ENCODE assay signal across 10 mouse cellular contexts in genomic region chr14:59646826-59647697, GRCm38 (mm10). TPM values are rescaled to one million over a fixed set of nuclear protein-coding genes. Genes with fewer than 3 reads are reported as not detected.
DNase-seq lines count a peak whose midpoint lies in the region; ATAC-seq and TF ChIP-seq lines count a peak whose summit lies in the region.
"Had no signal": no experiment of that assay in that cellular context is flagged by ENCODE, and none has a peak within 500 bp of the region (broad histone marks: within the 10 kb centered on the region; RNA-seq: fewer than 3 reads in every experiment).

No protein-coding gene starts in this region.

- no peak overlapping the region for H3K9ac ChIP-seq in hindbrain, embryonic 11.5 days (ENCODE audit: low read depth, low read length)
- H3K9ac ChIP-seq in hindbrain, embryonic 16.5 days (ENCODE audit: low read depth, low read length) = no peak overlapping the region
- no peak overlapping the region for H3K9ac ChIP-seq in limb, embryonic 11.5 days (ENCODE audit: low read length)
- H3K9ac ChIP-seq in midbrain, postnatal 0 days (replicated peaks; ENCODE audit: low read length, poor library complexity, severe bottlenecking) = no peak overlapping the region

- no peaks in the 10 kb centered on the region; the same call in 1 of the 2 replicates for H3K4me1 ChIP-seq in hindbrain, embryonic 11.5 days (replicated peaks; ENCODE audit: control insufficient read depth, insufficient read depth, low read length)
- peaks cover 3% of the 10 kb centered on the region; the same call in 1 of the 2 replicates for H3K4me1 ChIP-seq in hindbrain, embryonic 16.5 days (ENCODE audit: control insufficient read depth, insufficient read depth, low read depth, low read length)
- peaks cover 14% of the 10 kb centered on the region for H3K4me1 ChIP-seq in limb, embryonic 11.5 days (ENCODE audit: control insufficient read depth, insufficient read depth, low read length)
- no peaks in the 10 kb centered on the region for H3K4me1 ChIP-seq in midbrain, postnatal 0 days (ENCODE audit: insufficient read depth, low read length)

- no peaks in the 10 kb centered on the region for H3K27me3 ChIP-seq in hindbrain, embryonic 11.5 days (ENCODE audit: control insufficient read depth, insufficient read depth, low read length)
- H3K27me3 ChIP-seq in hindbrain, embryonic 16.5 days (replicated peaks; ENCODE audit: control insufficient read depth, insufficient read depth, low read length) = no peaks in the 10 kb centered on the region
- H3K27me3 ChIP-seq in limb, embryonic 11.5 days (ENCODE audit: control insufficient read depth, insufficient read depth, low read length) = no peaks in the 10 kb centered on the region
- no peaks in the 10 kb centered on the region for H3K27me3 ChIP-seq in midbrain, postnatal 0 days (ENCODE audit: insufficient read depth, low read length)

- no peak for ATAC-seq in hindbrain, embryonic 11.5 days (ENCODE audit: low FRiP score)
- ATAC-seq in hindbrain, embryonic 16.5 days = no peak
- no peak for ATAC-seq in limb, embryonic 11.5 days (ENCODE audit: insufficient number of reproducible peaks, low FRiP score, low TSS enrichment, low read depth)
- no peak for ATAC-seq in midbrain, postnatal 0 days (ENCODE audit: low FRiP score)

- 74% methylated on average over 16 of the region's 16 CpGs for WGBS in hindbrain, embryonic 11.5 days
- 67% methylated on average over 16 of the region's 16 CpGs for WGBS in hindbrain, embryonic 16.5 days
- WGBS in limb, embryonic 11.5 days = 58% methylated on average over 16 of the region's 16 CpGs
- WGBS in midbrain, postnatal 0 days = 78% methylated on average over 16 of the region's 16 CpGs

- H3K9me3 ChIP-seq in hindbrain, embryonic 11.5 days (ENCODE audit: control insufficient read depth, low read length) = no peaks in the 10 kb centered on the region
- no peaks in the 10 kb centered on the region for H3K9me3 ChIP-seq in hindbrain, embryonic 16.5 days (ENCODE audit: control insufficient read depth, low read length)
- H3K9me3 ChIP-seq in limb, embryonic 11.5 days (ENCODE audit: control insufficient read depth, low read length) = no peaks in the 10 kb centered on the region
- H3K9me3 ChIP-seq in midbrain, postnatal 0 days (ENCODE audit: low read length) = no peaks in the 10 kb centered on the region

- H3K4me3 ChIP-seq in hindbrain, embryonic 11.5 days (ENCODE audit: low read depth, low read length) = no peak overlapping the region
- H3K4me3 ChIP-seq in hindbrain, embryonic 16.5 days (ENCODE audit: low read length) = no peak overlapping the region
- no peak overlapping the region for H3K4me3 ChIP-seq in limb, embryonic 11.5 days (ENCODE audit: low read depth, low read length)
- H3K4me3 ChIP-seq in midbrain, postnatal 0 days (ENCODE audit: low read depth, low read length) = no peak overlapping the region

- H3K36me3 ChIP-seq in hindbrain, embryonic 11.5 days (ENCODE audit: control insufficient read depth, insufficient read depth, low read length) = no peaks in the 10 kb centered on the region
- 0 out of 2 replicates have a peak, but pooled peaks cover 3% of the 10 kb centered on the region for H3K36me3 ChIP-seq in hindbrain, embryonic 16.5 days (ENCODE audit: control insufficient read depth, insufficient read depth, low read length)
- H3K36me3 ChIP-seq in limb, embryonic 11.5 days (ENCODE audit: control insufficient read depth, insufficient read depth, low read length) = no peaks in the 10 kb centered on the region
- H3K36me3 ChIP-seq in midbrain, postnatal 0 days (ENCODE audit: insufficient read depth, low read length) = peaks cover 6% of the 10 kb centered on the region; the same call in 1 of the 2 replicates

- no peak overlapping the region for H3K4me2 ChIP-seq in hindbrain, embryonic 11.5 days (replicated peaks; ENCODE audit: low read depth, low read length)
- no peak overlapping the region for H3K4me2 ChIP-seq in hindbrain, embryonic 16.5 days (ENCODE audit: low read length)
- H3K4me2 ChIP-seq in limb, embryonic 11.5 days (ENCODE audit: low read depth, severe bottlenecking) = no peak overlapping the region
- H3K4me2 ChIP-seq in midbrain, postnatal 0 days (ENCODE audit: low read depth, low read length, poor library complexity, severe bottlenecking) = no peak overlapping the region

- H3K27ac ChIP-seq in hindbrain, embryonic 11.5 days (ENCODE audit: low read depth, low read length) = no peak overlapping the region
- no peak overlapping the region for H3K27ac ChIP-seq in hindbrain, embryonic 16.5 days (ENCODE audit: low read depth, low read length)
- H3K27ac ChIP-seq in limb, embryonic 11.5 days (replicated peaks; ENCODE audit: low read depth, low read length) = peak overlapping the region; percentile 62
- H3K27ac ChIP-seq in midbrain, postnatal 0 days (ENCODE audit: low read depth, low read length) = no peak overlapping the region

- TF ChIP-seq CTCF in midbrain, postnatal 0 days (IDR thresholded peaks at IDR 0.05) = no peak

- DNase-seq in hindbrain, embryonic 11.5 days (ENCODE audit: low spot score) = peak; percentile 8
- DNase-seq in thymus, postnatal 0 days (ENCODE audit: low spot score) = peak; percentile 2
- no peak for DNase-seq in thymus, postnatal 10 days (ENCODE audit: low spot score in 2 of 2)
- DNase-seq in limb, embryonic 11.5 days (ENCODE audit: low spot score) = peak; percentile 39
- DNase-seq in testis, postnatal 14 days (ENCODE audit: low spot score) = peak; percentile 28
- DNase-seq in spleen, postnatal 4 days (ENCODE audit: low spot score in 2 of 2) = no peak
- no peak for DNase-seq in midbrain, postnatal 0 days (ENCODE audit: low spot score)
- DNase-seq: right cerebral cortex, postnatal 4 days had no signal

RNA-seq across cellular contexts. Expression of gene Shisa2, which starts 22.0 kb away (rescaled TPM):
- 14.0 and 15.7 TPM in 2 replicates for polyA plus RNA-seq in hindbrain, embryonic 11.5 days (2014; fragmentation: Nextera tagmentation; extraction: Ambion mirVana)
- 3.0 and 4.9 TPM in 2 replicates for polyA plus RNA-seq in hindbrain, embryonic 16.5 days (2015; fragmentation: Nextera tagmentation; extraction: Ambion mirVana)
- 23.7 and 24.9 TPM in 2 replicates for polyA plus RNA-seq in thymus, postnatal 0 days (2015; fragmentation: Nextera tagmentation; extraction: Ambion mirVana)
- 36.8 and 38.7 TPM in 2 replicates for polyA plus RNA-seq in limb, embryonic 11.5 days (2014; fragmentation: Nextera tagmentation; extraction: Ambion mirVana)
- 15.1 and 21.0 TPM in 2 replicates for total RNA-seq in midbrain, postnatal 0 days (2014; rRNA removed)
- 3.5 and 4.8 TPM in 2 replicates for polyA plus RNA-seq in midbrain, postnatal 0 days (2015; fragmentation: Nextera tagmentation; extraction: Ambion mirVana)
- total RNA-seq: megakaryocyte-erythroid progenitor cell, adult 5-6 weeks had no signal

RNA-seq across cellular contexts. Expression of gene Cdadc1, which starts 49.3 kb away (rescaled TPM):
- polyA plus RNA-seq in hindbrain, embryonic 11.5 days (2014; fragmentation: Nextera tagmentation; extraction: Ambion mirVana) = 31.0 and 33.3 TPM in 2 replicates
- 26.3 and 32.3 TPM in 2 replicates for polyA plus RNA-seq in hindbrain, embryonic 16.5 days (2015; fragmentation: Nextera tagmentation; extraction: Ambion mirVana)
- polyA plus RNA-seq in thymus, postnatal 0 days (2015; fragmentation: Nextera tagmentation; extraction: Ambion mirVana) = 39.7 and 40.3 TPM in 2 replicates
- polyA plus RNA-seq in limb, embryonic 11.5 days (2014; fragmentation: Nextera tagmentation; extraction: Ambion mirVana) = 24.6 and 32.5 TPM in 2 replicates
- total RNA-seq in midbrain, postnatal 0 days (2014; rRNA removed) = 7.3 and 13.9 TPM in 2 replicates
- 32.5 and 36.6 TPM in 2 replicates for polyA plus RNA-seq in midbrain, postnatal 0 days (2015; fragmentation: Nextera tagmentation; extraction: Ambion mirVana)

Comparison
In these comparisons a context has a peak if more than half of its experiments do, and no peak if none do; other contexts are left out.
1. DNase-seq: peak in hindbrain, embryonic 11.5 days (single experiment), thymus, postnatal 0 days (single experiment), limb, embryonic 11.5 days (single experiment) and testis, postnatal 14 days (single experiment); none in thymus, postnatal 10 days (0 of 2), spleen, postnatal 4 days (0 of 2) and midbrain, postnatal 0 days (single experiment).